Mouse (Mus musculus) leukemia stem cell, adult 10-12 weeks (primary cell): Measurements from ENCODE around the gene Snip1. TPM values are rescaled to one million over a fixed set of nuclear protein-coding genes. Genes with fewer than 3 reads are reported as not detected.

Experiments
- polyA plus RNA-seq: library from polyadenylated mRNA; stranded (reverse); fragments of >175 nt; gene quantifications from 2 replicates; pipeline ENCODE4 v1.2.3, GENCODE M21; 2012; ENCODE audit warnings: low replicate concordance

The Snip1 gene
- polyA plus RNA-seq, result 15.3 and 28.8 TPM in 2 replicates

DNA sequence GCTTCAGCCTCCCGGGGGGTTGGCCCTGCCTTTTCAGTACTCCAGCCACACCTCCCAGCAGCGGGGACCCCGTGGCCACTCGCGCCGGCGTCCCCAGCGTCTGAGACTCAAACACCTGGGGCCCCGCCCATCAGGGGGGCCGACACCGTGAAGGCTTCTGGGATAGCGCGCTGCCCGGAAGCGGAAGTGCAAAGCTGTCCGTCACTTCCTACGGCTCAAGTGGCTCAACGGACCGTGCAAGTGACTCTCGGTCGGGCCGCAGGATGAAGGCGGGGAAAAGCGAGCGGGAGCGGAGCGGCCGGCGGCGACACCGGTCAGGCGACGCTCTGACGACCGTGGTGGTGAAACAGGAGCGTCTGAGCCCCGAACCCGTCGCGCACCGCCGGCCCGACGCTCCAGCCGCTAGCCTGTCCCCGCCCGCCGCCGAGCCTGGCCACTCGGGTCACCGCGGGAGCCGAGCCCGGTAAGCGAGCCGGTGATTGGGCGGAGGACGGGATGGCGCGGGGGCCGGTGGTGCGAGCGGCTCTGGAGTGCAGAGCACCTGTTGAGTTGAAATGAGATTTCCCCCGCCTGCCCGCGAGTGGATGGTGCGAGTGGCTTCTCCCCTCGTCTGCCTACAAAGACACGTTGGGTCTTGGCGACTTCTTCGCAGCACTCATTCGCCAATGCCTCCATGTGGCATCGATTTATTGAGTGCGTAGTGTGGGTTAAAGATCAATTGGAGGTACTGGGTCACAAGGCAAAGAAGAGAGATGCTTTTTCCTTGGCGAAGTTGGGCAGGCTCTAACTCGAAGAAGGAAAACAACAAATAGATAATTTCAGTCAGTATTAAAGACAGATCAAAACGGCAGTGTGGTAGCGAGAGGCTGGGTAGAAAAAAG, at the start of gene Snip1:
Snip1 (plus strand) TSS at position 183 of the 881 bp plus-strand sequence.

DNA sequence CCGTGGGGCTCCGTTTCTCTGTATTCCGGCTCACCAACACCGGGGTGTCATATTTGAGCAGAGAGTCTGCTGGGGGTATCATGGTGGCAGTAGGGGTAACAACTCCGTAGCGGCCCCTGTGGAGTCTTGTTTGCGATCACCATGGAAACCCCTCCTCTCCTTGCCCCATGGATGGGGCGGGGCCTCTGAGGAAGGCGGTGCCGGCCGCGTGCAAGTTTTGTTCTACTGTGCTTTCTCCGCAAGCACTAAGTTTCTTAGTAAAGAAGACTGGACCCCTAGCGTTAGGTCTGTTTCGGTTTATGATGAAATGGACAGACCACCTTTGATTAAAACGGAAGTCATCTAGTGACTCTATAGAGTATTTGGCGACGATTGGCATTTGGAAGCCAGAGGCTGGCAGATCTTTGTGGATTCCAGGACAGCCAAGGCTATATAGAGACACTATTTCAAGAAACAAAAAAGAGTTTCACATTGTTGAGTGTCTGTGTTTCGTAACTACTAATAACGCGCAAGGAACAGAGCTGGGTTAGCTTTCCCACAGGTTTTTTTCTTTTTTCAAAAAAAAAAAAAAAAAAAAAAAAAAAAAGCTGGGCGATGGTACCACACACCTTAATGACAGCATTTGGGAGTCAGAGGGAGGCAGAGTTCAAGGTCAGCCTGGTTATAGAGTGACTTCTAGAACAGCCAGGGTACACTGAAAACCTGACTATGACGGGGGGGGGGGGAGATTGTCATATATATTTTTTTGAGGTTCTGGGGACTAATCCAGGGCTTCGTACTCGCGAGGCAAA, 760 bp upstream of the Snip1 start, which contains the start of gene Dnali1:
Dnali1 (minus strand) TSS at position 187 of the 791 bp plus-strand sequence.

DNA sequence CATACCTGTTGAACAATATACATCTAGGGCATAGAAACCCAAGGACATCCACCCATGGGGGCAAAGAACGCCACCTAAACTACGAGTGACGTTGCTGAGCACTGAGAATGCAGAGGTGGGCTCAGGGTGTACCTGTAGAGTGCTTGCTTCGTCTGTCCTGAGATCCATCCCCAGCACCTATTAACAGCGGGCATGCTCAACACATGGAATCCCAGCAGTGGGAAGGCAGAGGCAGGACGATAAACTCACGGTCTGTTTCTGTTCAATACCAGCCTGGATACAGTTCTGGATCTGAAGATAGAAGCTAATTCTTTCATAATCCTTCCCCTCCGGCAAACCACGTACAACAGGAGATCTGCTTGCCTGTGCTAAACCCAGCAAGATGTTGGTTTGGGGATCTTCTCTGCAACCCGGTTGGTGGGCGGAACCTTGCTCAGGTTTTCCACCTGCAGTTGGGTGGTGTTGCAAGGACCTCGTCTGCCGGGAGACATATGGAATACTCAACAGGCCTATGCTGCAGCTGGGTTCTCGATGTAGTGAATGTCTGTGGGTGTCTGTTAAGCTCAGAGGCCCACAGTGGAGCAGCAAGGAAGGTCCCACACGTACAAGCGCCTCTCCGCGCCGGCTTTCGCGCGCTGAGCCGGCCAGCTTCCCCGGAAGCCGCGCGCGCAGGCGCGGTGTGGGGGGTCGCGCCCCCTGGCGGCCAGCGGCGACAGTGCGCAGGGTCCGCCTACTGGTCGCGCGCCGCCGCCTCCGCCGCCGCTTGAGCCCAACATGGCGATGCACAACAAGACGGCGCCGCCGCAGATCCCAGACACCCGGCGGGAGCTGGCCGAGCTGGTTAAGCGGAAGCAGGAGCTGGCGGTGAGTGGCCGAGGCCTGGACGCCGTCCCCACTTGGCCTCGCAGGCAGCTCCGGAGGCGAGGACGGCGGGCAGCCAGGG, 18.2 kb downstream of the Snip1 start, which contains the start of gene Meaf6:
Meaf6 (plus strand) TSS at position 732 of the 943 bp plus-strand sequence.

Other genes starting within 250 kb of the Snip1 start
- 15.5 and 19.7 TPM in 2 replicates for gene Yrdc, start 216.0 kb upstream of the Snip1 start, polyA plus RNA-seq
- 16.5 and 22.6 TPM in 2 replicates for gene 1110065P20Rik, start 215.5 kb upstream of the Snip1 start, polyA plus RNA-seq
- 0.06 TPM in 2 replicates for gene Maneal, start 204.5 kb upstream of the Snip1 start, polyA plus RNA-seq
- gene Epha10, start 185.8 kb upstream of the Snip1 start, polyA plus RNA-seq, result not detected in 2 replicates
- gene 9930104L06Rik, start 129.6 kb upstream of the Snip1 start, polyA plus RNA-seq, result 1.1 and 4.2 TPM in 2 replicates
- gene Cdca8, start 127.4 kb upstream of the Snip1 start, polyA plus RNA-seq, result 99.6 and 162 TPM in 2 replicates
- gene Rspo1, start 80.2 kb upstream of the Snip1 start, polyA plus RNA-seq, result 0.37 TPM in 1 of 2 replicates, not detected in the other
- gene Gnl2, start 50.1 kb upstream of the Snip1 start, polyA plus RNA-seq, result 11.9 and 46.5 TPM in 2 replicates
- gene Dnali1, start 969 bp upstream of the Snip1 start, polyA plus RNA-seq, result not detected in 2 replicates
- gene Meaf6, start 18.5 kb downstream of the Snip1 start, polyA plus RNA-seq, result 35.3 and 48.2 TPM in 2 replicates
- gene Zc3h12a, start 61.2 kb downstream of the Snip1 start, polyA plus RNA-seq, result 10.2 and 12.1 TPM in 2 replicates